Mouse (Mus musculus) bone marrow, adult 2 months (tissue): ENCODE results near the gene Esrrb.

Experiments used
- CTCF ChIP-seq: fragments of 200-500 bp; IDR thresholded peaks from 2 replicates; pipeline ENCODE4 v1.5.1; 2011; ENCODE audit warnings: low read length, control low read depth; ENCODE audit not compliant: control insufficient read depth, insufficient read depth
- POLR2A ChIP-seq: fragments of 200-500 bp; IDR thresholded peaks from 2 replicates; pipeline ENCODE4 v1.6.1; 2011; ENCODE audit warnings: low read depth, mild to moderate bottlenecking, control low read depth, low read length, borderline replicate concordance; ENCODE audit not compliant: control insufficient read depth

GRCm38 (mm10) chr12:86370611-86371383, 9.9 kb downstream of the Esrrb start:
- TF ChIP-seq CTCF (no peak), POLR2A (no peak)
